Comparison of ENCODE assay signal across 23 mouse cellular contexts in genomic region chr17:14101446-14101980, GRCm38 (mm10). TPM values are rescaled to one million over a fixed set of nuclear protein-coding genes. Genes with fewer than 3 reads are reported as not detected.
DNase-seq lines count a peak whose midpoint lies in the region; ATAC-seq and TF ChIP-seq lines count a peak whose summit lies in the region.
"Not testable (repeated sequence)": the region's sequence is repeated elsewhere in the genome, so short reads cannot be mapped to it uniquely, and the experiment has no call there.
"Had no signal": no experiment of that assay in that cellular context is flagged by ENCODE, and none has a peak within 500 bp of the region (broad histone marks: within the 10 kb centered on the region; RNA-seq: fewer than 3 reads in every experiment).

No protein-coding gene starts in this region.

- H3K4me3 ChIP-seq in ES-Bruce4 (ENCODE audit: low read depth, low read length); cortical plate, adult 2 months (ENCODE audit: insufficient read depth, low read length); liver, embryonic 14.5 days (ENCODE audit: insufficient read depth in 1 of 2, low read depth in 2 of 2, low read length in 2 of 2): not testable (repeated sequence)

- H3K9me3 ChIP-seq in ES-Bruce4 (replicated peaks; ENCODE audit: control insufficient read depth, insufficient read depth, low read length, poor library complexity, severe bottlenecking); liver, embryonic 14.5 days (ENCODE audit: control insufficient read depth, low read length): not testable (repeated sequence)

- not testable (repeated sequence) for H3K27me3 ChIP-seq in ES-Bruce4 (ENCODE audit: control insufficient read depth, insufficient read depth, low read length, poor library complexity, severe bottlenecking); liver, embryonic 14.5 days (ENCODE audit: control insufficient read depth, insufficient read depth, low read length)

- not testable (repeated sequence) for TF ChIP-seq EP300 in ES-Bruce4 (IDR thresholded peaks at IDR 0.05; ENCODE audit: insufficient read depth, low read depth, low read length); liver, embryonic 14.5 days (IDR thresholded peaks at IDR 0.05; ENCODE audit: low read depth)

- TF ChIP-seq POLR2A in ES-Bruce4 (IDR thresholded peaks at IDR 0.05; ENCODE audit: insufficient read depth, low read length); cortical plate, adult 2 months (IDR thresholded peaks at IDR 0.05; ENCODE audit: extremely low read depth, insufficient read depth, low read length): not testable (repeated sequence)

- H3K36me3 ChIP-seq in ES-Bruce4 (ENCODE audit: control insufficient read depth, insufficient read depth, low read length, poor library complexity, severe bottlenecking); liver, embryonic 14.5 days (replicated peaks; ENCODE audit: control insufficient read depth, insufficient read depth, low read depth): not testable (repeated sequence)

- not testable (repeated sequence) for ATAC-seq in liver, embryonic 14.5 days (ENCODE audit: insufficient read depth)

- H3K4me2 ChIP-seq in liver, embryonic 14.5 days (ENCODE audit: low read depth), result not testable (repeated sequence)

- peak; percentile 4 for TF ChIP-seq CTCF in ES-Bruce4 (IDR thresholded peaks at IDR 0.05; ENCODE audit: low read depth, low read length)
- peak; percentile 21; the same call in 1 of the 2 replicates for TF ChIP-seq CTCF in cortical plate, adult 2 months (IDR thresholded peaks at IDR 0.05; ENCODE audit: extremely low read depth, insufficient read depth, low read length)
- TF ChIP-seq CTCF in liver, embryonic 14.5 days (IDR thresholded peaks at IDR 0.05; ENCODE audit: low read depth), result peak; percentile 12; the same call in 1 of the 2 replicates

- peak; percentile 5 for DNase-seq in brain, adult 2 months (ENCODE audit: low read depth, low spot score)
- DNase-seq in heart, postnatal 14 days, result peak; percentile 7 to 22
- DNase-seq in kidney, postnatal 10 days, result peak; percentile 45
- DNase-seq in layer of hippocampus, postnatal 14 days (ENCODE audit: low spot score in 2 of 2), result peak; percentile 12 to 13
- not testable (repeated sequence) for DNase-seq in liver, embryonic 14.5 days (ENCODE audit: low read depth in 3 of 3, low spot score in 3 of 3)
- DNase-seq in right cerebral cortex, postnatal 25 days, result peak; percentile 23

- not testable (repeated sequence) for H3K4me1 ChIP-seq in ES-Bruce4 (ENCODE audit: control insufficient read depth, insufficient read depth, low read length); cortical plate, adult 2 months (ENCODE audit: control insufficient read depth, insufficient read depth, low read length); liver, embryonic 14.5 days (replicated peaks; ENCODE audit: control insufficient read depth in 2 of 2, insufficient read depth in 2 of 2, low read length in 1 of 2)

- H3K27ac ChIP-seq in ES-Bruce4 (ENCODE audit: insufficient read depth, low read length), result peak overlapping the region; percentile 77; the same call in 1 of the 2 replicates
- not testable (repeated sequence) for H3K27ac ChIP-seq in cortical plate, adult 2 months (ENCODE audit: insufficient read depth, low read length); liver, embryonic 14.5 days

- not testable (repeated sequence) for H3K9ac ChIP-seq in ES-Bruce4 (ENCODE audit: low read depth, poor library complexity, severe bottlenecking); liver, embryonic 14.5 days (replicated peaks)

- intact Hi-C loops in heart, postnatal 14 days (cut with DNase I), result loop anchor here (5.0 kb wide), 1 partner anchor 249 kb away; no protein-coding TSS in a partner anchor

- WGBS in liver, embryonic 14.5 days (ENCODE audit: insufficient replicate concordance), result 10% methylated on average over 1 of the region's 1 CpGs

RNA-seq across cellular contexts. Expression of gene Gm7358, which starts 42.2 kb away (rescaled TPM):
- polyA plus RNA-seq in ES-Bruce4 (2011; ENCODE audit: insufficient read depth, insufficient read length, low read depth, missing spikeins), result not detected in 2 replicates
- not detected in 2 replicates for polyA plus RNA-seq in cortical plate, adult 2 months (2012; rRNA removed)
- not detected for total RNA-seq in heart, postnatal 14 days (2021)
- total RNA-seq in layer of hippocampus, postnatal 14 days (2021), result not detected
- not detected in 2 replicates for polyA plus RNA-seq in liver, embryonic 14.5 days (2012; rRNA removed)
- not detected in 2 replicates for polyA plus RNA-seq in liver, embryonic 14.5 days (2014; fragmentation: Nextera tagmentation; extraction: Ambion mirVana)
- total RNA-seq: adrenal gland, postnatal 25 days; gastrocnemius, postnatal 36 days; layer of hippocampus, postnatal 25 days; megakaryocyte-erythroid progenitor cell, adult 5-6 weeks; midbrain, postnatal 0 days had no signal
- polyA plus RNA-seq: embryonic facial prominence, embryonic 15.5 days; forebrain, embryonic 11.5 days; frontal cortex, adult 2 months; heart, embryonic 14.5 days; hindbrain, embryonic 13.5 days; intestine, embryonic 15.5 days; limb, embryonic 14.5 days; lung, embryonic 15.5 days; midbrain, postnatal 0 days; neural tube, embryonic 11.5 days; urinary bladder, adult 2 months had no signal
